Mouse (Mus musculus): ENCODE results near the gene Hhex.

Gene Hhex

DNA sequence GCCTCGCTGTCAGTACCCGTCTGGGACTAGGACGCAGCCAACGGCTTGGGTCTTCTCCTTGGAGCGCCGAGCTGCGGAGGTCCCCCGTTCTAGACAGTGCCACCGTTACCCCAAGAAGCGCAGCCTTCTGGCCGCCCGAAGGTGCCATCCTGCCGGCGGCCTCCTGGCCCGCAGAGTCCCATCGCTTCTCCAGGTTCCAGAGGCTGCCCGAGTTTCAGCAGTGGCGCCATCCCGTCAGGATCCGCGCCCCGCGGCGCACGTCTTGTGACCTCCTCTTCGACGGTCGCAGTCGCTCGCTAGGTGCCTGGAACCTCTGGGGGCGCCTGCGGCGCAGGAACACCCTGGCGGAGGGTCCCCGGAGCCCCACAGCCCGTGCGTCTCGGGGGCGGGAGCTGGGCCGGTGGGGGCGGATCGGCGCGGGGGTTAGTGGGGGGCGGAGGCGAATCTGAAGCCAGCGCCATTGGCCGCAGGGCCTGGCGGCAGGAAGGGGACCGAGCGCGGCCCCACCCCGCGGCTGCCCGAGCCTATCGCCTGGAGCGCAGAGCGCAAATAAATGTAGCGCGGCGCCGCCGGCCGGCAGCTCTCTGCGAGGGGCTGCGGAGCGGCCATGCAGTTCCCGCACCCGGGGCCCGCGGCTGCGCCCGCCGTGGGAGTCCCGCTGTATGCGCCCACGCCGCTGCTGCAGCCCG lies at the start of gene Hhex:
Hhex (plus strand) TSS at position 548 of the 689 bp plus-strand sequence.
- no peak for DNase-seq (ENCODE audit: low read depth, low spot score)

DNA sequence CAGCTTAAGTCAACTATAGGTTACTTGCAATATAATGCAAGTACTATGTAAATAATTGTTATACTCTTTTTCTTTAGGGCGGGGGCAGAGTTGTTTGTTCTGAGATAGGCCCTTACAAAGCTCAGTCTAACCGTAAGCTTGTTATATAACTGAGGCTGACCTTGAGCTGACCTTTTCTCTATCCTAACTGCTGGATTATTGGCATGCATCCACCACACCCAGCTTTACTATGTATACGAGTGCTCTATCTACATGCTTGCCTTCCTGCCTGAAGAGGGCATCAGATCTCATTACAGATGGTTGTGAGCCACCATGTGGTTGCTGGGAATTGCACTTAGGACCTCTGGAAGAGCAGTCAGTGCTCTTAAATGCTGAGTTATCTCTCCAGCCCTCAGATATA lies 48.5 kb upstream of the Hhex start:
- no peak for DNase-seq (ENCODE audit: low read depth, low spot score)

DNA sequence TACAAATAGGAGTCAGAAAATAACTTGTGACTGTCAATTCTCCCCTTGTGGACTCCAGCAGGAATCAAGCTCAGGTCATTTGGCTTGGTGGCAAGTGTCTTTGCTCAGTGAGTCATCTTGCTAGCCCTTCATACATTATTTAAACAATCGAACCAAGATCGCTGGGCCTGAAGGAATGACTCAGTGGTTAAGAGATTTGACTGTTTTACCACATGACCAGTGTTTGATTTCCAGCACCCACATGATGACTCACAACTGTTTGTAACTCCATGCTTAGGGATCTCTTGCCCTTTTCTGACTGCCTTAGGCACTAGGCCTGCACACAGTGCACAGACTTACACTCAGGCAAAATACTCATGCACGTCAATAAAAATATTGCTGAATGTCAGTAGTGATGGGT lies 42.7 kb upstream of the Hhex start:
- DNase-seq (ENCODE audit: low read depth, low spot score): no peak

DNA sequence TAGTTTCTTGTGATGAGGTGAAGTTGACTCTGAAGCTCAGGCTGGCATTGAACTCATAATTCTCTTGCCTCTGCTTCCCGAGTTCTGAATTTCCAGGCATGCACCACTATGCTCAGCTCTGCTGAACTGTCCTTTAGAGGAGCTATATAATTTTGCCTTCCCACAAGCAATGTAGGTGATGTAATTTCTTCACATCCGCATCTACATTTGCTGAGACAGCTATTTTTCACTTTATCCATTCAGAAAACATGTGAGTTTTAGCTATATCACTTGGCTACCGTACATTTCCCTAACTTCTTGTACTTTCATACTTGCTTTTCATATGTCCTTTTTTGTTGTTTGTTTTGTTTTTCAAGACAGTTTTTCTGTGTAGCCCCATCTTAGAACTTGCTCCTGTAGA lies 38.3 kb upstream of the Hhex start:
- no peak for DNase-seq (ENCODE audit: low read depth, low spot score)

DNA sequence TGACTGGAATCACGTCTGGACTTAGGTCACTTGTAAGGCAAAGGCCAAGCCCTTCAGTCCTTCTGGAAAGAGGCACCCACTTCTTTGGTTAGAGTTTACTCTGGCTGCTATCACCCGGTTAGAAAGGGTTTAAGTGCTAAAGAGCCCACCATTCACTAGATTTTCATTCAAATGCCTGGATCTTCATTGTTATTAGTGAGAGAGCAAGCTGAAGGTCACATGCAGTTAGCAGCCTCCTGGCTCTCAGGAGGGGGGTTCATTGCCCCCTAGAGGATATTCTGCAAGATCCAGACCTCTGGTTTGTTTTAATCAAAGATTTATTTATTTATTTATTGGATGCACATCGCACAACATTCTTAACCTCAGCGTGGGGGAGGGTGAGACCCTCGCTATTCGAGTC lies 33.7 kb upstream of the Hhex start:
- DNase-seq (ENCODE audit: low read depth, low spot score): no peak

DNA sequence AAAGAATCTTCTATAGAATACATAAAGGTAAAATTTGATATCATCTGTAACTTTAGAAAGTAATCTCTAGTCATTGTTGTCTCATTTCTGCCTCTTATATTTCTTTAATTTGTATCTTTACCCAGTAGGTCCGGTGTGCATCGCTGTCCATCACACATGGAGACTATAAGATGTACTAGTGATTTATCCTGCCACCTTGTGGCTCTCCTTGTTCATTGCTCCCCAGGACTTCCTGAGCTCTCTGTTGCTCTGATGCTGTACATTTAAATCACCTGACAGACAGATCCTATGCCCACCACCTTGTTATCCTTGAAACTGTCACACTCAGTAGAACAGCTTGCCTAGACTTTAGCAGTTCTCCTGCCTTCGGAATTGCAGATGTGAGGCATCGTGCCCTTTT lies 16.3 kb upstream of the Hhex start:
- DNase-seq (ENCODE audit: low read depth, low spot score): no peak

DNA sequence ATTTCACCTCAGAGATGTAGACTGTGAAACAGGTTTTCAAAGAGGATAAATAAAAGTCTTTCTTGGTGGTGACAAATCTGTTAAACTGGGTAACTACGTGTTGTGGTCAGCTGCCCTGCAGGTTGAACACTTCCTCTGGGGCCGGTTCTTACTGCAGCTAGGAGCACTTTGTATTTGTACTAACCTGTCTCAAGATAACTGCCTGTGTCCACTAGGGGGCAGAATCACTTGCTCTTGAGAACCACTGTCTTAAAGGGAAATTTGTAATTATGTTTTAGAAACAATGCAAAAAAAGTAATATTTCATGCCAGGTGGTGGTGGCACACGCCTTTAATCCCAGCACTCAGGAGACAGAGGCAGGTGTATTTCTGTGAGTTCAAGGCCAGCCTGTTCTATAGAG lies 15.0 kb upstream of the Hhex start:
- DNase-seq (ENCODE audit: low read depth, low spot score): no peak

DNA sequence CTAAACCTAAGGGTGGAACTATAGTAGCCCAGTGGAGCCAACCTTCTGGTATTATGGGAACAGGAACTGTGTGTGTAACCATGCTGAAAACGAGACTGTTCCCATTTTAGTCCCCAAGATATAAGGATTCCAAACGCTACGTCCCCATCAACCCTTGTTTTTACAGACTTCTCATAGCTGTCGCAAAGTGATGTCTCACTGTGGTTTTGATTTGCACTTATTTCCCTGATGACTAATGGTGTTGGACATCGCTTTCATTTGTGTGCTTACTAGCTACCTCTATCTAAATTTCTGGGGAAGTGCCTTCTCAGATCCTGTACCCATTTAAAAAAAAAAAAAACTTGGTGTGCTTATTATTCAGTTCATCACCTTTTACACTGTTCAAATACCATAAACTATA lies 6.0 kb upstream of the Hhex start:
- no peak for DNase-seq (ENCODE audit: low read depth, low spot score)

DNA sequence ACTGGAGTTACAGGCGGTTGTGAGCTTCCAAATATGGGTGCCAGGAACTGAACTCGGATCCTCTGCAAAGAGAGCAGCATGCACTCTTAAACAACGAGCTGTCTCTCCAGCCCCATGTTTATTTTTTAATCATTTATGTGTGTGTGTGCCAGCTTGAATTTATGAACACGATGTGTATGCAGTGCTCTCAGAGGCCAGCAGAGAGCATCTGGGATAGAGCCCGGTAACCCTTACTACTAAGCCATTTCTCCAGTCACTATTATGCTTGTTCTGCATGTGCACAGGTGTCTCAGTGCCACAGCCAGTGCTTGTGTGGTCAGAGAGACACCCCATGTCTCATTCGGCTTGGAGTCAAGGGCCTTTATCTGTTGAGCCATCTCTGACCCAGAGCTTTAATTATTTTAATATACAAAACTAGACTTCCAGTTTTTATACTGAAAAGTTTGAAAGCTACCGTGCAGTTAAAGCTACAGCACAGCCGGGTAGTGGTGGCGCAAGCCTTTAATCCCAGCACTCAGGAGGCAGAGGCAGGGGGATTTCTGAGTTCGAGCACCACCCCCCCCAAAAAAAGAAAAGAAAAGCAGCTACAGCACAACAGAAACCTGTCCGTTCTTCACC lies 3.4 kb upstream of the Hhex start:
- no peak for DNase-seq (ENCODE audit: low read depth, low spot score)

DNA sequence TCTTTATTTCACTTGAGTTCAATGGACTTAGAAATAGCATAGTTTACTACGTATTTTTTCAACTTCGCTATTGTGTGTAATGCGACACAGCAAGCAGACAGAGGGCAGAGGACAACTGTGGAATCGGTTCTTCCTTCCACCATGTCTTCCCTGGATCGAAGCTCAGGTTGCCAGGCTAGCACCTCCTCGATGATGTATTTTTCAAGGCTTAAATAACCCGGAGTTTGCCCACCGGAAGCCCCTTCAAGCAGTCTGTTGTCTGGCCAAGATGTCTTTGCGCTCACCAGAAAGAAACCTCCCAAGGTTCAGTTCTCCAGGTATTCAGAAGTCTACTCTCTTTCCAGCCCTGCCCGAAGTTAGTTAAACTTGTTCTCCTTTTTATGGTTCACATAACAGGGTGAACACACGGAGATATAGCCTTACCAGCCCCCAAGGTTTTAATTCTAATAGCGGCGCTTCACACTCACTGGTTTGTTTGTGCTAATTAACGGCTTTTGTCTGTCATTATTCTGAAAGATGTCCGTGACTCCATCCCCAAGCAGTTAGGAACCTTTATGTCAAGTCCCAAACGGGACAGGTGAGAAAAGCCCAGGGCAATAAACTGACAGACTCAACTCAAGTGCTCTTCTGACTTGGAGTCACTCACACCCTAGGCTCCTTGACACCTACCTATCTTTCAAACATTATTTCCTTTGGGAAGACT lies 1.6 kb upstream of the Hhex start:
- no peak for DNase-seq (ENCODE audit: low read depth, low spot score)

DNA sequence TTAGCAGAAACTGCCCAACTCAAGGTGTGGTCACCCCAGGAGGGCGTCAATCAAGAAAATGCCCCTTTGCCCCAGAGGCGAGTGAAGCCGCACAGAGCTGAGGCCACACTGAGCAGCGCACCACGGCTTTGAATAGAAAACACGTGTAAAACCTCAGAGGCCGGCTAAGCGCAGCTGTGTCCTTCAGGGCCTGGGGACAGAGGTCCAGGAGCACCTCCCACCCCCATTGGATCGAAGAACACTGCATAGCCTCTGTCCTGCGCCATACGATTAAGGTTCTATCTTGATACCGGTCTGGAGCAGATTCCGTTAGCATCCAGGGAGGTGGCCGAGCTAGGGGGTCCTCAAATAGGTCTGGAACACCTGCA lies 731 bp upstream of the Hhex start:
- no peak for DNase-seq (ENCODE audit: low read depth, low spot score)

DNA sequence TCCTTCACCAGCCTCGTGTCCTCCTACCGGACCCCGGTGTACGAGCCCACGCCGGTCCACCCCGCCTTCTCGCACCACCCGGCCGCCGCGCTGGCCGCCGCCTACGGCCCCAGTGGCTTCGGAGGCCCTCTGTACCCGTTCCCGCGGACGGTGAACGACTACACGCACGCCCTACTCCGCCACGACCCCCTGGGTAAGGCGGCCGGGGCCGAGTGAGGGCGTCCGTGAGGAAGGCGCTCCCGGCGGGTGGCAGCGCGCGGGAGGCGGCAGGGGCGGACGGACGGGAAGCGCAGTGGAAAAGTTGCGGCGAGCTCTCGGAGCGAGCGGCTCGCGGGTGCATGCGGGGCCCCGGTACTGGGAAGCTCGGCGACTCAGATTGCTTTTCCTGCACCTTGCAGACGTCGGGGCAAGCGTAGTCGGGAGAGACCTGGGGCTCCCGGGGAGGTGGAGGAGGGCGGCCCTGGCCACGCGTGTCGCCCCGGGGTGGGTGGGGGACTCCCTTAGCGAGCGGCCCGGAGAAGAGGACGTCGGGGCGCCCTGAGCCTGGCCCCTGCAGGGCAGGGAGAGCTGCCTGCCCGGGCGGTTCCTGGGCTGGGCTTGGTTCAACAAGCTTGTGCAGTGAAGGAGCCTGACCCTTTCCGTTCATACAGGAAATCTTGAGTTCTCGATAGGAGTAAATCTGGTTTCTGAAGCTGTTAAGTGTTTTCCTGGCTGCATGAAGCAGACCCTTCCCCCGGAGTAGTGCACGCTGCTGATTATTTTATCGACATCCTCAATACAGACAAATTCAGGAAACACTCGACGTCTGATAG lies 637 bp downstream of the Hhex start:
- DNase-seq (ENCODE audit: low read depth, low spot score): no peak

DNA sequence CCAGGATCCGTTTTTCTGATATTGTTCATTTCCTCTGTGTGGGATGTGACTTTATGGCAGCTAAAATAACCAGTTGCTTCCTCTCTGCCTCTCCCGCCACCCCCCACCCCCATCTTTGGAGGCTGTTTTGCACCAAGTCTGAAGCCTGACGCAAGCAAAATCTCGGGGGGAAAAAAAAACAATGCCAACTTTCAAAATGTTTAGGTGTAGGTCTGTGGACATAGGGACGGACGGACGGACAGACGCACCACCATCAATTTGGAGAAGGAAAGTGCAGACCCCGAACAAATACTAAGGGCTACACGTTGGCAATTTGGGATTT lies 1.2 kb downstream of the Hhex start:
- DNase-seq (ENCODE audit: low read depth, low spot score): no peak

DNA sequence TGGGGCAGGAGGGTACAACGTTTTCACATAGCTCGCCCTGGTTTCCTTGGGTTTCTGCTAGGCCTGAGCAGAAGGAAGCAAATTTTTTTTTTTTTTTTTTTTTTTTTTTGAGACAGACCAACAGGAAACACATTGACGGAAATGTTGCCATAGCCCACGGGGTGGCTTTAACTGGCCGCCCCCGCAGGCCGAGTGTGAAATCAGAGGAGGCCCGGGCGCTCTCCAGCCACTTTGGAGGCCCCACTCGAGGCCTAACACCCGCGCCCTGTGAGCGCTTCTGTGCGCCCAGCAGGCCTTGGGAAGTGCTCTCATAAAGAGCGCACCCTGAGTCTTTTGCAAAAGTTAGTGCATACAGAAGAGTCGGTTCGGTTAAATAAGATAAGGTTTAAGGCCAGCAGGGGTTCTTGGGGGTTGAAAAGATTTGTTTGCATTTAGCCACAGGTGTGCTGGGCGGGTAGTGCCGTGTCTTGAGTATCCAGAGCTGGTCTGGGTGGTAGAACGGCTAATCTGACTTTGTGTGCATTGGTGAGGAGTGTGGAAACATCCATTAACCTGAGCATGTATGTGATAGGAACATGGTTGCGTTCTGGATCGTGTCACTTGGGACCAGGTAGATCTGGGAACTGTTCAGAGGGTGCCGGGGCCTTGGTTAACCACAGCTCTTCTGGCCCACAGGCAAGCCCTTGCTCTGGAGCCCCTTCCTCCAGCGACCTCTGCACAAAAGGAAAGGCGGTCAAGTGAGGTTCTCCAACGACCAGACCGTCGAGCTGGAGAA lies 2.1 kb downstream of the Hhex start:
- no peak for DNase-seq (ENCODE audit: low read depth, low spot score)

DNA sequence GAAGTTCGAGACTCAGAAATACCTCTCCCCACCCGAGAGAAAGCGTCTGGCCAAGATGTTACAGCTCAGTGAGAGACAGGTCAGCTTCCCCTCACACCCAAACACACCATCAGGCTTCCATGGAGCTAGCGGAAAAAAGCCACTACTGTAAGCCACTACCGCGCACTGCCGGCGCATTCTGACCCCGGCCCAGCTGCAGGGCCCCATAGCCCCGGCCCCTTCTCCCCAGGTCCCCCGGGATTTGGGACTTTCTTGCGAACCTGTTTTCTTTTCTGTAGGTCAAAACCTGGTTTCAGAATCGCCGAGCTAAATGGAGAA lies 2.6 kb downstream of the Hhex start:
- DNase-seq (ENCODE audit: low read depth, low spot score): no peak

DNA sequence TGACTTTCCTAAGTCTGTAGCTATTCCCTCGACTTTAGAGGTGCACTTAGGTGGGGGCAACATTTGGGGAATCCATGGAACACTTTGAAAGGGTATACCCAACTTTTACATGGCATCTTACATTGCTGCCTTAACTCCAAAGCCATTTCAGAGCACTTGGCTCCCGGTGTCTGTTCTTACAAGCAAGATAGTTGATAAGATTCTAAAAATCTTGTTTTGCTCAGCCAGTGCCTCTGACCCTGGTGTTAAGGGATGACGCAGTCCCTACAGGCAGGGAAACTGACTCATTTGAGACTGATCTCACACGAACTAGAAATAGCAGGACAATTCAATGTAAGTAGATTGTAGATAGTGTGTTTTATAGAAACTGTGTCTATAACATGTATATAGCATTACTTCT lies 5.6 kb downstream of the Hhex start:
- no peak for DNase-seq (ENCODE audit: low read depth, low spot score)

DNA sequence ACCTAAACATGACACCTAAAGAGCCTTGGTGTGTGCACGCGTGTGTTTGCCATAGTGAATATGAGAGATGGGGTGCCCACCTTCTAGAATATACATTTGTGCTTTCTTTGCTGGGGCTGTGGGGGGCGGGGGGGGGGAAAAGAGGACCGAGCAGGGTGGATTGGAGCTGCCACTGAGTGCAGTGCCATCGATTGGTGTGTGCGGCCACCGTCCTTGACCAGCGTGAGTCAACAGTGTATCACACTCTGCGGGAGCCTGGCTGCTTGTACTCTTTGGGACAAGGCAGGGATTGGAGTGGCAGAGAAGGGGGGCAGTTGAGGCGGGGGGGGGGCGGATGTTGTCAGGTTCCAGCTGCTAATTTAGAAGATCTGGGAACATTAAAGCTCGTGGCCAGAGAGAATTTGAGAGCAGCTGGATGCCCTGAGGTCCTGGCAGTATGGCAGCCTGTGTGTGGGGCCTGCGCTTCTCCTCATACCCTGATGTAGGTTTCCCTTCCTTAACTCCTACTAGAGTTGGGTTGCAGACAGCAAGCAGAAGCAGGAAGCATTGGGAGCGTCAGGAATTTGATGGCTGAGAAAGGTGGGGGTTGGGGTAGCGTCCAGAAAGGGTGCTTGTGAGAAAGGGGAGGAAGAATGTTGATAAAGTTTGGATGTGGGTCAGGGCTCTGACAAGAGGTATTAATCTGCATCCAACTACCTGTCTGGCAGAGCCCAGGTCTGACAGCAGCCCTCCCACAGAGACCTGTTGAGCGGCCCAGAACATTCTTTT lies 6.3 kb downstream of the Hhex start:
- DNase-seq (ENCODE audit: low read depth, low spot score): no peak

DNA sequence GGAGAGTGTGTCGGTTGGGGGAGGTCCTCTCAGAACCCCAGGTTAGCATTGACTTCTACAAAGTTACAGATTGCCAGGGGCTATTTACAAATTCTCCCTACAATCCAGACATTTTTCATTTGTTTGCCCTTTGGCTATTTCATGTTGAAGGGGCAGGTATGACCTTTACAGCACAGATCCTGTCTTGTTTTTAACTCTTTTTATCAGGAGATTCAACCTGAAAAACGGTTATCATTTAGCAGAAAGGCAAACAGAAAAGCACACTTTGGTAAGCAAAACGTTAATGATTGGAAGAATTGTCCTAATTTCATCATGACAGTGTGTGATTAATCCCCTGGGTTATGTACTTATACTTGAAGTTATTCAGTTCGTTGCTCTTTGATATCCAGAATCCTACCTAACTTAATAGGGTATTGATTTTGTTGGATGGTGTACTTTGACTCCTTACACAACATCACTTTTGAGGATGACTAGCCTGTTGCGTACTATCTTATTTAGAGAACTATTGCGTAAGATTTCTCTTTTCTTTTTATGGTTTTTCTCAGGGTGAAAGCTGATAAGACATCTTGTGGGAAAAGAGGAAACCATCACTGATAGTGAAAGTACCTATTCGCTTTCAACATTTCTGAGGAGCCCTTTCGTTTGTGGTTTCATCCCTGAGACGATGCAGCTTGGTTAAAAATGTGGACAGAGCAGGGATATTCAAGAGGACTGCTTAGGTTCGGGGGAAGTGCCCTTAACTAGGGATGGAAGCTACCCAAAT lies 8.1 kb downstream of the Hhex start:
- DNase-seq (ENCODE audit: low read depth, low spot score): no peak

DNA sequence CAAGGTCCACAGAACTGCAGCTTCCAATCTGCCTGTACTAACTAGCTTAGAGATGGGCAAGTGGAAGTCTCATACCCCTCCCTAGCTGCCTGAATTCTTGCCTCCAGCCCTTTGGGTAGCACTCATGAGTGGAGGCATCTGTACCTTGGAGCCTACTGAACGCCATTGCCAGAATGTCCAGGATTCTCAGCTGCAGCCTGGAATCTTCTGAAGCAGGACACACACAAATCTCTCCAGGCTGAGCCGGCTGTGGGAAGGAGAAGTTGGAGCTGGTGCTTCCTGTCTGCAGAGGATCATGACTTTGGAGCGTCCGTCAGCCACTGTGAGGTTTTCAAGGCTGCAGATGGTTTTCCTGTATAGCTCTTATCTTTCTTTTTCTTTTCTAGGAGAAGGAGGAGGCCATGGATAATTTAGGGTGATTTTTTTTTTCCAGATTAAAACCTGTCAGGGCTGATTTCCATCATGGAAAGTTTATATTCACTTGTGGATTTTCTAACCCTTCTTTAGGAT lies 9.1 kb downstream of the Hhex start:
- no peak for DNase-seq (ENCODE audit: low read depth, low spot score)

DNA sequence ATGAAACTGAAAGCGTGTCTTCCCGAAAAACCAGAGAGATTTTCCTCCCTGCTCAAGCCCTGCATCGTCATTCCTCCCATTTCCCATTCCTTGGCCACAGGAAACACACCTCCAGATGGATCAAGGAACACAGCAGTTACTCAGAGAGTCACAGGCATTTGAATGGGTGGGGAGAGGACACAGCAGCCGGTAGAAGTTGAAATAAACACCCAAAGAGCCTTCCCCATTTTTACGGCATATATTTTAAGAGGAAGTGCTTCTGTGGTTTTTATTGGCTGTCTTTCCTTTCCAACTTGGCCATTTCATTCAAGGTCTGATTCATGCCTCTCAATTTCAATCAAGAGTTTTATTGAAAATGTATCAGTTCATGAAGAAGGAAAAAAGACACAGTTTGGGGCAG lies 13.6 kb downstream of the Hhex start:
- no peak for DNase-seq (ENCODE audit: low read depth, low spot score)

All from embryo, embryonic 11.5 days (tissue).